Mouse (Mus musculus): ENCODE measurements around the gene Slco1a5.

- TF ChIP-seq CTCF (IDR thresholded peaks at IDR 0.05; ENCODE audit: extremely low read depth, insufficient read depth, insufficient read length, insufficient replicate concordance) (no peak), POLR2A (IDR thresholded peaks at IDR 0.05; ENCODE audit: low read depth, low read length) (no peak)
Measured at GRCm38 (mm10) chr6:142305076-142305475, 17.7 kb downstream of the Slco1a5 start.
